Mouse (Mus musculus): ENCODE results near the gene Kcnk5.

DNA sequence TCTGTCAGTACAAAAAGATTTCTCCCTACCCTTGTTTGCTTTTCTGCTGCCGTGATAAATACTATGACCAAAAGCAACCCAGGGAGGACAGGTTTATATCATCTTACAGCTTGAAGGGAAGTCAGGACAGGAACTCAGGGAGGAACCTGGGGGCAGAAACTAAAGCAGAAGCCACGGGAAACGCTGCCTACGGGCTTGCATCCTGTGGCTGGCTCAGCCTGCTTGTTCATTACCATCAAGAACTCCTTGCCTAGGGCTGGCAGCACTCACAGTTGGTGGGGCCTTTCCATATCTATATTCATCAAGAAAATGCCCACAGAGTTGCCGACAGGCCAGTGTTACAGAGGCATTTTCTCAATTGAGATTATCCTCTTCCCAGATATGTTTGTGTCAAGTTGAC lies 34.2 kb upstream of the Kcnk5 start:
- no peak for TF ChIP-seq NANOG (IDR thresholded peaks at IDR 0.05; ENCODE audit: borderline replicate concordance, low read length)
- no peak for TF ChIP-seq CTCF (conservative IDR thresholded peaks at IDR 0.05; ENCODE audit: low read length)

Measured in E14TG2a.4 (cell line).